Mouse (Mus musculus) embryo, embryonic 11 days (tissue): ENCODE data around the gene Pon2.
"Not testable (repeated sequence)": the region's sequence is repeated elsewhere in the genome, so short reads cannot be mapped to it uniquely, and the experiment has no call there.

Experiments
- DNase-seq: peaks from one replicate; pipeline ENCODE4 v3.0.0-alpha.2; 2015

Gene Pon2

GRCm38 (mm10) chr6:5298092-5298554 lies at the start of gene Pon2:
Gene Pon2, minus strand, starts transcription at chr6:5298455.
- DNase-seq: peak; percentile 92

- DNase-seq: no peak
Observed at GRCm38 (mm10) chr6:5344255-5344654, 46.0 kb upstream of the Pon2 start.

GRCm38 (mm10) chr6:5339283-5339682 lies 41.0 kb upstream of the Pon2 start:
- not testable (repeated sequence) for DNase-seq

- not testable (repeated sequence) for DNase-seq
Observed at GRCm38 (mm10) chr6:5338781-5339180, 40.5 kb upstream of the Pon2 start.

- DNase-seq: not testable (repeated sequence)
Observed at GRCm38 (mm10) chr6:5336016-5336415, 37.8 kb upstream of the Pon2 start.

- DNase-seq: no peak
Observed at GRCm38 (mm10) chr6:5334021-5334420, 35.8 kb upstream of the Pon2 start.

GRCm38 (mm10) chr6:5332560-5333150 lies 34.4 kb upstream of the Pon2 start:
- no peak for DNase-seq

GRCm38 (mm10) chr6:5325122-5325521 lies 26.9 kb upstream of the Pon2 start:
- DNase-seq: no peak

- DNase-seq: not testable (repeated sequence)
Observed at GRCm38 (mm10) chr6:5324101-5324500, 25.8 kb upstream of the Pon2 start.

- DNase-seq: no peak
Observed at GRCm38 (mm10) chr6:5316630-5317029, 18.4 kb upstream of the Pon2 start.

GRCm38 (mm10) chr6:5315053-5315759 lies 17.0 kb upstream of the Pon2 start:
- DNase-seq: no peak

GRCm38 (mm10) chr6:5313951-5314590 lies 15.8 kb upstream of the Pon2 start:
- no peak for DNase-seq

GRCm38 (mm10) chr6:5310491-5310890 lies 12.2 kb upstream of the Pon2 start:
- no peak for DNase-seq

GRCm38 (mm10) chr6:5309595-5310197 lies 11.4 kb upstream of the Pon2 start:
- DNase-seq: no peak

- DNase-seq: no peak
Observed at GRCm38 (mm10) chr6:5305926-5306325, 7.7 kb upstream of the Pon2 start.

GRCm38 (mm10) chr6:5304956-5305355 lies 6.7 kb upstream of the Pon2 start:
- DNase-seq: no peak

GRCm38 (mm10) chr6:5300629-5301028 lies 2.4 kb upstream of the Pon2 start:
- DNase-seq: no peak

- no peak for DNase-seq
Observed at GRCm38 (mm10) chr6:5299561-5299960, 1.3 kb upstream of the Pon2 start.

- DNase-seq: peak; percentile 77
Observed at GRCm38 (mm10) chr6:5297321-5298091, 749 bp downstream of the Pon2 start.

GRCm38 (mm10) chr6:5296067-5296466 lies 2.2 kb downstream of the Pon2 start:
- no peak for DNase-seq

GRCm38 (mm10) chr6:5294659-5295449 lies 3.4 kb downstream of the Pon2 start:
- DNase-seq: no peak

- no peak for DNase-seq
Observed at GRCm38 (mm10) chr6:5292841-5293240, 5.4 kb downstream of the Pon2 start.
